In the genomic region with DNA sequence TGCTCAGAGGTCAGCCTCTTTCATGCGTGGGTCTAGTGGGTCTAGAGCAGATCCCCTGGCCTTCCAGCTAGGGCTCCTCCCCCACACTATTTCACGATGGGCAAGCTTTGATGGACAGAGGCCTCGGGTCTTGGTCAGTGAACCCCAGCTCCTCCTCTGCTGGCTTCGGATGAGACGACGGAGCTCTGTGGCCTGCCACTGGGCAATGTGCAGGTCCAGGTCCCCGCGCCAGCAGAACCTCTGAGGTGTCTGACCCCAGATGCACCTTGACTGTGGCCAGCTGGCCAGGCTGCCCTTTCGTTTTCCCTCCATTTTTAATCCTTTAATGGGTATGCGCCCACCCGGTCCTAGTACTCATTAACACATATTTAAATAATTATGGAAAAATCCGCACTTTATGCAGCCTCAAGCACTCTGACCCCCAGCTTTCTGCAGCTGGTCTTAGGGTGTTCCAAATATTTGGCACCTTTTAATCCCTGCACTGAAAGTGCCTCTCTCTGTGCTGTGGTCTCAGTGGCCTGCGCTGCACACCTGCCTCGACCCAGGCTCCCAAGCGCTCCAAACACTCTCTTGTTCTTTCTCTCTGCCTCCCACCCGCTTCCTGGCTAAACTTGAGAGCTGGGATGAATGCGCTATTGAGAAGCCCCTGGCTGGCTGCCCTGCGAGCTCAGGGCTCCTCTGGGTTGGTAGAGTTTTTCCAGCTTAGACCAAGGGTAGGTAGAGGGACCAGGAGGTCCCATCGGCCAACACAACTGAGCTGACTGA, we compare ENCODE assay signal across 10 mouse cellular contexts.
DNase-seq lines count a peak whose midpoint lies in the region; ATAC-seq lines count a peak whose summit lies in the region.
"Had no signal": no experiment of that assay in that cellular context is flagged by ENCODE, and none has a peak within 500 bp of the region (broad histone marks: within the 10 kb centered on the region; RNA-seq: fewer than 3 reads in every experiment).

No protein-coding gene starts in this region.

- no peak overlapping the region for H3K4me3 ChIP-seq in midbrain, embryonic 10.5 days
- no peak overlapping the region for H3K4me3 ChIP-seq in midbrain, embryonic 11.5 days (ENCODE audit: low read depth, low read length)
- H3K4me3 ChIP-seq in forebrain, embryonic 15.5 days = no peak overlapping the region

- no peak overlapping the region for H3K4me2 ChIP-seq in midbrain, embryonic 11.5 days
- H3K4me2 ChIP-seq in forebrain, embryonic 15.5 days (replicated peaks) = no peak overlapping the region

- 0 out of 2 replicates have a peak overlapping the region, but pooled peaks have one; percentile 4 for H3K27ac ChIP-seq in midbrain, embryonic 10.5 days (replicated peaks)
- no peak overlapping the region for H3K27ac ChIP-seq in midbrain, embryonic 11.5 days (ENCODE audit: low read depth, low read length)
- H3K27ac ChIP-seq in forebrain, embryonic 15.5 days (replicated peaks) = peak overlapping the region; percentile 35; the same call in 1 of the 2 replicates

- peaks cover 19% of the 10 kb centered on the region for H3K4me1 ChIP-seq in midbrain, embryonic 10.5 days
- no peaks in the 10 kb centered on the region; the same call in 1 of the 2 replicates for H3K4me1 ChIP-seq in midbrain, embryonic 11.5 days (ENCODE audit: control insufficient read depth, insufficient read depth, low read length)
- peaks cover 15% of the 10 kb centered on the region for H3K4me1 ChIP-seq in forebrain, embryonic 15.5 days

- H3K36me3 ChIP-seq in midbrain, embryonic 10.5 days = no peaks in the 10 kb centered on the region
- H3K36me3 ChIP-seq in midbrain, embryonic 11.5 days (ENCODE audit: control insufficient read depth, insufficient read depth, low read length) = no peaks in the 10 kb centered on the region
- no peaks in the 10 kb centered on the region for H3K36me3 ChIP-seq in forebrain, embryonic 15.5 days

- no peaks in the 10 kb centered on the region for H3K27me3 ChIP-seq in midbrain, embryonic 10.5 days (ENCODE audit: low read depth, poor library complexity, severe bottlenecking)
- H3K27me3 ChIP-seq in midbrain, embryonic 11.5 days (ENCODE audit: control insufficient read depth, insufficient read depth, low read length) = no peaks in the 10 kb centered on the region; the same call in 1 of the 2 replicates
- H3K27me3 ChIP-seq in forebrain, embryonic 15.5 days = no peaks in the 10 kb centered on the region

- H3K9ac ChIP-seq in midbrain, embryonic 11.5 days (ENCODE audit: low read length) = no peak overlapping the region
- H3K9ac ChIP-seq in forebrain, embryonic 15.5 days (replicated peaks) = no peak overlapping the region

- H3K9me3 ChIP-seq in midbrain, embryonic 10.5 days (replicated peaks) = no peaks in the 10 kb centered on the region
- H3K9me3 ChIP-seq in midbrain, embryonic 11.5 days (ENCODE audit: control insufficient read depth, low read length) = no peaks in the 10 kb centered on the region
- no peaks in the 10 kb centered on the region for H3K9me3 ChIP-seq in forebrain, embryonic 15.5 days

- no peak for DNase-seq in midbrain, embryonic 10.5 days (ENCODE audit: low spot score)
- DNase-seq in midbrain, embryonic 11.5 days (ENCODE audit: low spot score, missing footprints) = no peak
- peak; percentile 13 to 53 for DNase-seq in left cerebral cortex, adult 8-10 months (ENCODE audit: low spot score in 2 of 2)
- DNase-seq in right cerebral cortex, postnatal 25 days = peak; percentile 31
- DNase-seq in urinary bladder, postnatal 4 days (ENCODE audit: low spot score in 2 of 2) = no peak
- DNase-seq in spleen, postnatal 36 days (ENCODE audit: low spot score in 2 of 2) = no peak
- DNase-seq: kidney, postnatal 25 days; spleen, adult 18-20 months had no signal

- 75% methylated on average over 19 of the region's 19 CpGs for whole genome bisulfite sequencing in midbrain, embryonic 10.5 days
- WGBS in midbrain, embryonic 11.5 days = 76% methylated on average over 19 of the region's 19 CpGs
- 53% methylated on average over 19 of the region's 19 CpGs for WGBS in forebrain, embryonic 15.5 days

- ATAC-seq in midbrain, embryonic 11.5 days (ENCODE audit: low FRiP score) = no peak
- ATAC-seq in forebrain, embryonic 15.5 days (replicated peaks) = peak; percentile 60; the same call in 1 of the 2 replicates
- ATAC-seq in megakaryocyte progenitor cell, adult 5-6 weeks (replicated peaks; ENCODE audit: poor library complexity) = no peak

Comparison
In these comparisons a context has a peak if more than half of its experiments do, and no peak if none do; other contexts are left out.
1. DNase-seq: peak in left cerebral cortex, adult 8-10 months (2 of 2) and right cerebral cortex, postnatal 25 days (single experiment); none in midbrain, embryonic 10.5 days (single experiment), midbrain, embryonic 11.5 days (single experiment), urinary bladder, postnatal 4 days (0 of 2) and spleen, postnatal 36 days (0 of 2).